Mouse (Mus musculus) embryonic fibroblast, embryonic 13.5 days (primary cell): Measurements from ENCODE around the gene Lmod1.

Experiments
- CTCF ChIP-seq: IDR thresholded peaks from 2 replicates; pipeline ENCODE4 v1.5.1; 2011; ENCODE audit warnings: mild to moderate bottlenecking, control low read depth, low read length, moderate library complexity, borderline replicate concordance; ENCODE audit not compliant: insufficient read depth
- POLR2A ChIP-seq: IDR thresholded peaks from 2 replicates; pipeline ENCODE4 v1.6.1; 2011; ENCODE audit warnings: low read depth, mild to moderate bottlenecking, control low read depth, low read length, moderate library complexity

- TF ChIP-seq CTCF (no peak), POLR2A (no peak; the same call in 1 of the 2 replicates)
Observed at GRCm38 (mm10) chr1:135325934-135326333, 1.3 kb downstream of the Lmod1 start.
